Mouse (Mus musculus): ENCODE data around the gene Dhx40.
"Not testable (repeated sequence)": the region's sequence is repeated elsewhere in the genome, so short reads cannot be mapped to it uniquely, and the experiment has no call there.

GRCm38 (mm10) chr11:86814481-86814880 lies 6.9 kb upstream of the Dhx40 start:
- TF ChIP-seq CTCF (IDR thresholded peaks at IDR 0.05; ENCODE audit: control insufficient read depth, insufficient read depth, insufficient replicate concordance, low read depth, low read length); POLR2A (IDR thresholded peaks at IDR 0.05; ENCODE audit: control insufficient read depth, low read depth, low read length): not testable (repeated sequence)

Measured in testis, adult 2 months (tissue).